Mouse (Mus musculus) ES-E14 (cell line): Measurements from ENCODE around the gene Olfr160.

Experiments
- HCFC1 ChIP-seq: IDR thresholded peaks from 2 replicates; pipeline ENCODE4 v1.6.1; 2012; ENCODE audit warnings: low read length, inconsistent platforms, borderline replicate concordance; ENCODE audit not compliant: insufficient read depth
- ZC3H11A ChIP-seq: IDR thresholded peaks from 2 replicates; pipeline ENCODE4 v1.6.1; 2012; ENCODE audit warnings: low read depth, mild to moderate bottlenecking, inconsistent platforms, low read length, borderline replicate concordance
- ZNF384 ChIP-seq: IDR thresholded peaks from 2 replicates; pipeline ENCODE4 v1.6.1; 2012; ENCODE audit warnings: low read depth, low read length, inconsistent platforms

- TF ChIP-seq HCFC1 (no peak), ZC3H11A (no peak), ZNF384 (no peak)
Measured at GRCm38 (mm10) chr9:37734310-37734709, 18.3 kb upstream of the Olfr160 start.
